Mouse (Mus musculus): ENCODE results near the gene Ccin.

The Ccin gene

GRCm38 (mm10) chr4:43973526-43973981, 9.7 kb upstream of the Ccin start:
- in situ Hi-C loops (cut with MboI; ENCODE audit: low sequenced_read_pairs) = no loop called here

- in situ Hi-C loops (cut with MboI; ENCODE audit: low sequenced_read_pairs) = loop anchor here (25.0 kb wide), 1 partner anchor 238 kb away; the partner anchor contains the start of genes Hrct1 and Spaar
These were observed 8.2 kb upstream of the Ccin start for GRCm38 (mm10) chr4:43974914-43975616.

- in situ Hi-C loops (cut with MboI; ENCODE audit: low sequenced_read_pairs) = loop anchor here (25.0 kb wide), 1 partner anchor 239 kb away; the partner anchor contains the start of genes Hrct1 and Spaar
These were observed 7.0 kb upstream of the Ccin start for GRCm38 (mm10) chr4:43976223-43976740.

- in situ Hi-C loops (cut with MboI; ENCODE audit: low sequenced_read_pairs) = loop anchor here (25.0 kb wide), 1 partner anchor 241 kb away; the partner anchor contains the start of genes Hrct1 and Spaar
These were observed 4.5 kb upstream of the Ccin start for GRCm38 (mm10) chr4:43978521-43979443.

- in situ Hi-C loops (cut with MboI; ENCODE audit: low sequenced_read_pairs) = loop anchor here (25.0 kb wide), 1 partner anchor 242 kb away; the partner anchor contains the start of genes Hrct1 and Spaar
These were observed 3.5 kb upstream of the Ccin start for GRCm38 (mm10) chr4:43979746-43980145.

GRCm38 (mm10) chr4:43980236-43980635, 3.0 kb upstream of the Ccin start:
- in situ Hi-C loops (cut with MboI; ENCODE audit: low sequenced_read_pairs) = loop anchor here (25.0 kb wide), 1 partner anchor 243 kb away; the partner anchor contains the start of genes Hrct1 and Spaar

GRCm38 (mm10) chr4:43980846-43981245, 2.4 kb upstream of the Ccin start:
- in situ Hi-C loops (cut with MboI; ENCODE audit: low sequenced_read_pairs) = loop anchor here (25.0 kb wide), 1 partner anchor 244 kb away; the partner anchor contains the start of genes Hrct1 and Spaar

GRCm38 (mm10) chr4:43981251-43981650, 2.0 kb upstream of the Ccin start:
- in situ Hi-C loops (cut with MboI; ENCODE audit: low sequenced_read_pairs) = loop anchor here (25.0 kb wide), 1 partner anchor 244 kb away; the partner anchor contains the start of genes Hrct1 and Spaar

GRCm38 (mm10) chr4:43982053-43982732, 1.1 kb upstream of the Ccin start:
- in situ Hi-C loops (cut with MboI; ENCODE audit: low sequenced_read_pairs) = loop anchor here (25.0 kb wide), 1 partner anchor 245 kb away; the partner anchor contains the start of genes Hrct1 and Spaar

GRCm38 (mm10) chr4:43983756-43984155, 473 bp downstream of the Ccin start:
- in situ Hi-C loops (cut with MboI; ENCODE audit: low sequenced_read_pairs) = loop anchor here (25.0 kb wide), 1 partner anchor 246 kb away; the partner anchor contains the start of genes Hrct1 and Spaar

GRCm38 (mm10) chr4:43984326-43984725, 1.0 kb downstream of the Ccin start:
- in situ Hi-C loops (cut with MboI; ENCODE audit: low sequenced_read_pairs) = loop anchor here (25.0 kb wide), 1 partner anchor 247 kb away; the partner anchor contains the start of genes Hrct1 and Spaar

- in situ Hi-C loops (cut with MboI; ENCODE audit: low sequenced_read_pairs) = loop anchor here (5.0 to 25.0 kb wide), 2 partner anchors 67 to 252 kb away; partner anchors contain the start of genes Hrct1 and Spaar
These were observed 5.7 kb downstream of the Ccin start for GRCm38 (mm10) chr4:43988976-43989375.

- in situ Hi-C loops (cut with MboI; ENCODE audit: low sequenced_read_pairs) = loop anchor here (25.0 kb wide), 1 partner anchor 256 kb away; the partner anchor contains the start of genes Hrct1 and Spaar
These were observed 9.8 kb downstream of the Ccin start for GRCm38 (mm10) chr4:43993072-43993471.

- in situ Hi-C loops (cut with MboI; ENCODE audit: low sequenced_read_pairs) = loop anchor here (25.0 kb wide), 1 partner anchor 257 kb away; the partner anchor contains the start of genes Hrct1 and Spaar
These were observed 11.1 kb downstream of the Ccin start for GRCm38 (mm10) chr4:43994342-43994741.

- in situ Hi-C loops (cut with MboI; ENCODE audit: low sequenced_read_pairs) = no loop called here
These were observed 20.3 kb downstream of the Ccin start for GRCm38 (mm10) chr4:44003622-44004021.

- in situ Hi-C loops (cut with MboI; ENCODE audit: low sequenced_read_pairs) = no loop called here
These were observed 20.8 kb downstream of the Ccin start, which contains the start of gene Clta for GRCm38 (mm10) chr4:44004126-44004525. Gene Clta, plus strand, starts transcription at chr4:44004452.

GRCm38 (mm10) chr4:44004623-44005409, 21.5 kb downstream of the Ccin start:
- in situ Hi-C loops (cut with MboI; ENCODE audit: low sequenced_read_pairs) = no loop called here

- in situ Hi-C loops (cut with MboI; ENCODE audit: low sequenced_read_pairs) = no loop called here
These were observed 26.9 kb downstream of the Ccin start for GRCm38 (mm10) chr4:44010176-44010575.

- in situ Hi-C loops (cut with MboI; ENCODE audit: low sequenced_read_pairs) = no loop called here
These were observed 27.6 kb downstream of the Ccin start for GRCm38 (mm10) chr4:44010893-44011292.

Data from CH12F3 (cell line).